Mouse (Mus musculus): ENCODE data around the gene Inpp5d. TPM values are rescaled to one million over a fixed set of nuclear protein-coding genes. Genes with fewer than 3 reads are reported as not detected.

Inpp5d gene
- total RNA-seq, 2 experiments from 2014 or later = 3.8 to 4.2 TPM

- TF ChIP-seq CTCF (IDR thresholded peaks at IDR 0.05) = no peak
- H3K4me3 ChIP-seq = no peak overlapping the region
- no peak overlapping the region for H3K27ac ChIP-seq
- intact Hi-C loops (cut with DNase I) = no loop called here
- DNase-seq = no peak
Measured at GRCm38 (mm10) chr1:87628085-87628484, 8.0 kb downstream of the Inpp5d start.

GRCm38 (mm10) chr1:87631584-87631983, 11.5 kb downstream of the Inpp5d start:
- intact Hi-C loops (cut with DNase I) = no loop called here
- no peak overlapping the region for H3K27ac ChIP-seq
- no peak for DNase-seq
- no peak for TF ChIP-seq CTCF (IDR thresholded peaks at IDR 0.05)
- H3K4me3 ChIP-seq = no peak overlapping the region

DNA sequence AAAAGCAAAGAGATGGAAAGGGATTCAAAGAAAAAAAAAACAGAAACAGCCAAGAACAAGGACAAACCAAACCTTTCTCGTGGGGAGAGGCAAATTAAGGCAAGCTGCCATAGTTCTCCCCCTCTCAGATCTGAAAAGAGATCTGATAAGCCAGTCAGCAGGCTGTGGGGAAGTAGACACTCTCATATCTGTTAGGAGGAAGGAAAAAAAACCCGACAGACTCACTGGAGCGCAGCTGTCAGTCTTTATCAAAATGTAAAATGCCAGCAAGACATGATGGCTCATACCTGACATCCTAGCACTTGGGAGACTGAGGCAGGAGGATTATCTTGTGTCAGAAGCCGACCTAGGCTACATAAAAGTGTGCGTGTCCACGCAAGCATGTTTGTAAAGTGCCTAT, 12.1 kb downstream of the Inpp5d start:
- no peak overlapping the region for H3K27ac ChIP-seq
- no peak overlapping the region for H3K4me3 ChIP-seq
- no peak for DNase-seq
- TF ChIP-seq CTCF (IDR thresholded peaks at IDR 0.05) = no peak
- intact Hi-C loops (cut with DNase I) = no loop called here

- no peak for TF ChIP-seq CTCF (IDR thresholded peaks at IDR 0.05)
- no peak for DNase-seq
- intact Hi-C loops (cut with DNase I) = no loop called here
- Histone ChIP-seq H3K4me3 (no peak overlapping the region), H3K27ac (no peak overlapping the region)
Measured at GRCm38 (mm10) chr1:87636716-87637117, 16.6 kb downstream of the Inpp5d start.

DNA sequence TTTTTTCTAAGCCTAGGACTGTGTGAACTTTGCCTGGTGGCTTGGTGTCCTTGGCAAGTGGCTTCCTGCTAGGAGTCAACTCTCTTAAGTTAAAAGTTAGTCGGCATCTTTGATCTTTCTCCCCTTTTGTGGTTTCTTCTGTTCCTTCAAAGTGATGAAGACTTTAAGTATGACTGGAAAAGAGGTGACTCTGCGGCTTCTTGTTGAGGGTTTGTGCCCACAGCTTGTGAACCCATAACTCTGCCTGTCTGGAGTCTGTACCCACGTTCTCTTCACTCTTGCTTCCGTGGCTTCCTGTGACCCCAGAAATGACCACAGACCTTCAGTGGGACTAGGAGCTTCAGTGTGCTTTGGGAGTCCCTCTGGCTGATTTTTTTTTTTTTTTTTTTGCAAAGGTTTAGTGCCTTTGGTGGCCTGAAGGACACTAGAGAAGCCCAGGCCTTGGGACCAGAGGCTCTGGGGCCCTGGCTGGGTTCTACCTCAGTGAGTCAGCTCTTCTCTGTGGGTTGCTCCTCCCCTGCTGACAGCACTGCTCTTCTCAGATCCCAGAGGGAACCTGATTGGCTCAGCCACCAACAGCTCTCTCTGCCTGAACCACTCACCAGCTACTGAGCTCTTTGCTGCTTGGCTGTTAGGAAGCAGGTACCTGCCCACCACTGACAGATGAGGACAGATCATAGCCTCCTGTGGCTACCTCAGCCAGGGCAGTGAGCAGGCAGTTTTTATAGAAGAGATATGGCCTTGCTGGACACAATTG, 17.2 kb downstream of the Inpp5d start:
- no peak overlapping the region for H3K27ac ChIP-seq
- no peak overlapping the region for H3K4me3 ChIP-seq
- intact Hi-C loops (cut with DNase I) = no loop called here
- TF ChIP-seq CTCF (IDR thresholded peaks at IDR 0.05) = no peak
- no peak for DNase-seq

- H3K4me3 ChIP-seq = no peak overlapping the region
- DNase-seq = no peak
- no peak for TF ChIP-seq CTCF (IDR thresholded peaks at IDR 0.05)
- H3K27ac ChIP-seq = no peak overlapping the region
- intact Hi-C loops (cut with DNase I) = no loop called here
Measured at GRCm38 (mm10) chr1:87637878-87638600, 17.9 kb downstream of the Inpp5d start.

GRCm38 (mm10) chr1:87639724-87640123, 19.6 kb downstream of the Inpp5d start:
- TF ChIP-seq CTCF (IDR thresholded peaks at IDR 0.05) = no peak
- H3K4me3 ChIP-seq = peak overlapping the region; percentile 32; the same call in 1 of the 2 replicates
- intact Hi-C loops (cut with DNase I) = no loop called here
- no peak for DNase-seq
- peak overlapping the region; percentile 77 for H3K27ac ChIP-seq

GRCm38 (mm10) chr1:87640165-87640661, 20.1 kb downstream of the Inpp5d start:
- peak overlapping the region; percentile 32; the same call in 1 of the 2 replicates for H3K4me3 ChIP-seq
- intact Hi-C loops (cut with DNase I) = no loop called here
- H3K27ac ChIP-seq = peak overlapping the region; percentile 77

DNA sequence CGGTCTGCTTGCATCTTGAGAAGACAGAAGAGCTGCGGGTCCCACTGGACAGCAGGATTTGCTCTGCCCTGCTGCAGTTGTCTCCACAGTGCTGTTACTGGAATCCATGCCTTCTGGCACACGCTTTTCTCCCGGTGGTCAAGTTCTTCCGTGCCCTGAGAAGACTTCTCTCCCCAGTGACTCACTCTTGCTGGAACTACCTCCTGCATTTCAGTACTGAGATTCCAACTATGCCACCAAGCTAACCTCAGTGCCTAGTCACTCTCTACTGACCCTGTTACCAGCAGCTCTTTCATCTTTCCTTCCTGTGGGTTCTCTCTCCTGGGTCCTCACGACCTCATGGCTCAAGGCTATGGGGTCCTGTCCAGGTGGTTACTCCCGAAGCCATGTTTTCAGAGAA, 22.9 kb downstream of the Inpp5d start:
- DNase-seq = no peak
- Histone ChIP-seq H3K27ac (no peak overlapping the region), H3K4me3 (no peak overlapping the region)
- TF ChIP-seq CTCF (IDR thresholded peaks at IDR 0.05) = no peak
- intact Hi-C loops (cut with DNase I) = no loop called here

More at GRCm38 (mm10) chr1:87640165-87640661, 20.1 kb downstream of the Inpp5d start:
- peak; percentile 41 for DNase-seq
- TF ChIP-seq CTCF (IDR thresholded peaks at IDR 0.05) = no peak

GRCm38 (mm10) chr1:87645041-87645440, 24.9 kb downstream of the Inpp5d start:
- peak; percentile 62 for DNase-seq
- intact Hi-C loops (cut with DNase I) = no loop called here
- TF ChIP-seq CTCF (IDR thresholded peaks at IDR 0.05) = 0 out of 2 replicates have a peak, but pooled peaks have one; percentile 1

GRCm38 (mm10) chr1:87645748-87646147, 25.6 kb downstream of the Inpp5d start:
- no peak for TF ChIP-seq CTCF (IDR thresholded peaks at IDR 0.05)
- DNase-seq = no peak
- intact Hi-C loops (cut with DNase I) = no loop called here

More at GRCm38 (mm10) chr1:87645041-87645440, 24.9 kb downstream of the Inpp5d start:
- H3K4me3 ChIP-seq = no peak overlapping the region
- no peak overlapping the region for H3K27ac ChIP-seq

GRCm38 (mm10) chr1:87647820-87648219, 27.7 kb downstream of the Inpp5d start:
- Histone ChIP-seq H3K4me3 (no peak overlapping the region), H3K27ac (no peak overlapping the region)
- TF ChIP-seq CTCF (IDR thresholded peaks at IDR 0.05) = no peak
- intact Hi-C loops (cut with DNase I) = no loop called here
- DNase-seq = no peak

More at GRCm38 (mm10) chr1:87645748-87646147, 25.6 kb downstream of the Inpp5d start:
- no peak overlapping the region for H3K27ac ChIP-seq
- no peak overlapping the region for H3K4me3 ChIP-seq

GRCm38 (mm10) chr1:87648657-87649056, 28.5 kb downstream of the Inpp5d start:
- DNase-seq = no peak
- no peak for TF ChIP-seq CTCF (IDR thresholded peaks at IDR 0.05)
- H3K27ac ChIP-seq = no peak overlapping the region
- intact Hi-C loops (cut with DNase I) = no loop called here
- H3K4me3 ChIP-seq = no peak overlapping the region
